Mouse (Mus musculus): ENCODE measurements around the gene Lck. TPM values are rescaled to one million over a fixed set of nuclear protein-coding genes. Genes with fewer than 3 reads are reported as not detected.

The Lck gene
- polyA plus RNA-seq, 1 experiment, result 3.1 TPM

GRCm38 (mm10) chr4:129575171-129575844 is 1.9 kb upstream of the Lck start:
- H3K9me3 ChIP-seq (ENCODE audit: control insufficient read depth, low read length), result no peaks in the 10 kb centered on the region
- H3K4me1 ChIP-seq (ENCODE audit: control insufficient read depth), result peaks cover 12% of the 10 kb centered on the region
- no peak for TF ChIP-seq GATA1 (IDR thresholded peaks at IDR 0.05; ENCODE audit: low read length)
- no peak for TF ChIP-seq TAL1 (IDR thresholded peaks at IDR 0.05; ENCODE audit: low read length)
- H3K4me3 ChIP-seq (replicated peaks), result no peak overlapping the region
- peaks cover 42% of the 10 kb centered on the region for H3K27me3 ChIP-seq (ENCODE audit: control insufficient read depth)
- no peaks in the 10 kb centered on the region for H3K36me3 ChIP-seq (ENCODE audit: control insufficient read depth)

- no peak for TF ChIP-seq GATA1 (IDR thresholded peaks at IDR 0.05; ENCODE audit: low read length)
- no peaks in the 10 kb centered on the region for H3K9me3 ChIP-seq (ENCODE audit: control insufficient read depth, low read length)
- peaks cover 35% of the 10 kb centered on the region for H3K27me3 ChIP-seq (ENCODE audit: control insufficient read depth)
- H3K4me1 ChIP-seq (ENCODE audit: control insufficient read depth), result peaks cover 10% of the 10 kb centered on the region
- H3K36me3 ChIP-seq (ENCODE audit: control insufficient read depth), result no peaks in the 10 kb centered on the region
- H3K4me3 ChIP-seq (replicated peaks), result no peak overlapping the region
Observed at GRCm38 (mm10) chr4:129573093-129573370, 409 bp downstream of the Lck start.

- Histone ChIP-seq H3K4me3 (replicated peaks) (no peak overlapping the region), H3K27me3 (ENCODE audit: control insufficient read depth) (peaks cover 32% of the 10 kb centered on the region), H3K36me3 (ENCODE audit: control insufficient read depth) (no peaks in the 10 kb centered on the region), H3K9me3 (ENCODE audit: control insufficient read depth, low read length) (no peaks in the 10 kb centered on the region), H3K4me1 (ENCODE audit: control insufficient read depth) (peaks cover 10% of the 10 kb centered on the region)
- TF ChIP-seq TAL1 (IDR thresholded peaks at IDR 0.05; ENCODE audit: low read length) (no peak), GATA1 (IDR thresholded peaks at IDR 0.05; ENCODE audit: low read length) (no peak)
Observed at GRCm38 (mm10) chr4:129572236-129573092, 977 bp downstream of the Lck start.

DNA sequence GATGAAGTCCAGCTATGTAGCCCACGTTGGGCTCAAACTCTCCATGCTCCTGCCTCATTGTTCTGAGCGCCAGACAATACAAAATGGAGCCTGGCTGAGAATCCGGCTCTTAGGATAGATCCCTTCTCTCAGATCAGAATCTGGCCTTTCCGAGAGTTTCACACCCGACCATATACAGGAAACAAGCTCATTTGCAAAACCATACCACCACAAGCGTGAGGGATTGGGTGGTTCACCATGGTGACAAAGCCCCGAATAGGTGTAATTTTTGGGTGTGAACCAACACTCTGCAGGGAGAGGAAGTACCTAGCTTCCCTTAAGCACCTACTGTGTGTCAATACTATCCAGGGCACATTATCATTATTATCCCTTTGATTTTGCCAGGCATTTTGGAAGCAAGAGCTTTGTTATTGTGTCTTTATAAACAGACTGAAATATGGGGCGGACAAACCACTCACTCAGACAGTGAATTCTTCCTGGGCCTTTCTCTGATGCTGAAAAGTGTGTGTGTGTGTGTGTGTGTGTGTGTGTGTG is 1.8 kb downstream of the Lck start:
- Histone ChIP-seq H3K4me1 (ENCODE audit: control insufficient read depth) (peaks cover 4% of the 10 kb centered on the region), H3K9me3 (ENCODE audit: control insufficient read depth, low read length) (no peaks in the 10 kb centered on the region), H3K4me3 (replicated peaks) (no peak overlapping the region), H3K27me3 (ENCODE audit: control insufficient read depth) (peaks cover 25% of the 10 kb centered on the region), H3K36me3 (ENCODE audit: control insufficient read depth) (no peaks in the 10 kb centered on the region)
- TF ChIP-seq GATA1 (IDR thresholded peaks at IDR 0.05; ENCODE audit: low read length) (no peak), TAL1 (IDR thresholded peaks at IDR 0.05; ENCODE audit: low read length) (no peak)

- TF ChIP-seq GATA1 (IDR thresholded peaks at IDR 0.05; ENCODE audit: low read length) (no peak), TAL1 (IDR thresholded peaks at IDR 0.05; ENCODE audit: low read length) (no peak)
- peaks cover 14% of the 10 kb centered on the region for H3K27me3 ChIP-seq (ENCODE audit: control insufficient read depth)
- peaks cover 2% of the 10 kb centered on the region for H3K4me1 ChIP-seq (ENCODE audit: control insufficient read depth)
- H3K4me3 ChIP-seq (replicated peaks), result no peak overlapping the region
- no peaks in the 10 kb centered on the region for H3K9me3 ChIP-seq (ENCODE audit: control insufficient read depth, low read length)
- no peaks in the 10 kb centered on the region for H3K36me3 ChIP-seq (ENCODE audit: control insufficient read depth)
Observed at GRCm38 (mm10) chr4:129570028-129570427, 3.4 kb downstream of the Lck start.

GRCm38 (mm10) chr4:129568366-129568765 is 5.1 kb downstream of the Lck start:
- no peaks in the 10 kb centered on the region for H3K4me1 ChIP-seq (ENCODE audit: control insufficient read depth)
- TF ChIP-seq TAL1 (IDR thresholded peaks at IDR 0.05; ENCODE audit: low read length), result no peak
- no peak for TF ChIP-seq GATA1 (IDR thresholded peaks at IDR 0.05; ENCODE audit: low read length)
- H3K9me3 ChIP-seq (ENCODE audit: control insufficient read depth, low read length), result no peaks in the 10 kb centered on the region
- peaks cover 9% of the 10 kb centered on the region for H3K27me3 ChIP-seq (ENCODE audit: control insufficient read depth)
- H3K4me3 ChIP-seq (replicated peaks), result no peak overlapping the region
- H3K36me3 ChIP-seq (ENCODE audit: control insufficient read depth), result no peaks in the 10 kb centered on the region

- Histone ChIP-seq H3K36me3 (ENCODE audit: control insufficient read depth) (no peaks in the 10 kb centered on the region), H3K4me3 (replicated peaks) (no peak overlapping the region), H3K9me3 (ENCODE audit: control insufficient read depth, low read length) (no peaks in the 10 kb centered on the region), H3K4me1 (ENCODE audit: control insufficient read depth) (peaks cover 11% of the 10 kb centered on the region), H3K27me3 (ENCODE audit: control insufficient read depth) (no peaks in the 10 kb centered on the region; the same call in 1 of the 2 replicates)
- TF ChIP-seq GATA1 (IDR thresholded peaks at IDR 0.05; ENCODE audit: low read length), result no peak
Observed at GRCm38 (mm10) chr4:129565139-129565538, 8.3 kb downstream of the Lck start.

DNA sequence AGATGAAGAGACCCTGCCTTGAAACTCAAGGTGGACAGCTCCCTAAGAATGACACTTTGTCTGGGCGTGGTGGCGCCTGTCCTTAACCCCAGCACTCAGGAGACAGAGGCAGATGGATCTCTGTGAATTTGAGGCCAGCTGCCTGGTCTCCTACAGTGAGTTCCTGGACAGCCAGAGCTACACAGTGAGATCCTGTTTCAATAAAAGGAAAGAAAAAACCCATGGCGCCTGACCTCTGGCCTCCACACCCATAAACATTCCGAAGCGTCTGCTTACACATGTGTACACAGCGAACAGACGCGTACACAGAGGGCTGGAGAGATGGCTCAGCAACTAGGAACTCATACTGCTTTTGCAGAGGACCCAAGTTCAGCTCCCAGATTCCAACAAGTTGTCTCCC is 9.7 kb downstream of the Lck start:
- H3K27me3 ChIP-seq (ENCODE audit: control insufficient read depth), result no peaks in the 10 kb centered on the region; the same call in 1 of the 2 replicates
- no peak overlapping the region for H3K4me3 ChIP-seq (replicated peaks)
- no peaks in the 10 kb centered on the region for H3K36me3 ChIP-seq (ENCODE audit: control insufficient read depth)
- TF ChIP-seq TAL1 (IDR thresholded peaks at IDR 0.05; ENCODE audit: low read length) (no peak), GATA1 (IDR thresholded peaks at IDR 0.05; ENCODE audit: low read length) (no peak)
- H3K9me3 ChIP-seq (ENCODE audit: control insufficient read depth, low read length), result no peaks in the 10 kb centered on the region
- H3K4me1 ChIP-seq (ENCODE audit: control insufficient read depth), result peaks cover 13% of the 10 kb centered on the region

GRCm38 (mm10) chr4:129561184-129561583 is 12.3 kb downstream of the Lck start:
- H3K4me3 ChIP-seq (replicated peaks), result no peak overlapping the region
- no peak for TF ChIP-seq TAL1 (IDR thresholded peaks at IDR 0.05; ENCODE audit: low read length)
- no peak; the same call in 1 of the 2 replicates for TF ChIP-seq GATA1 (IDR thresholded peaks at IDR 0.05; ENCODE audit: low read length)
- H3K9me3 ChIP-seq (ENCODE audit: control insufficient read depth, low read length), result no peaks in the 10 kb centered on the region
- H3K27me3 ChIP-seq (ENCODE audit: control insufficient read depth), result peaks cover under 1% of the 10 kb centered on the region
- H3K36me3 ChIP-seq (ENCODE audit: control insufficient read depth), result peaks cover 4% of the 10 kb centered on the region; the same call in 1 of the 2 replicates
- H3K4me1 ChIP-seq (ENCODE audit: control insufficient read depth), result peaks cover 35% of the 10 kb centered on the region
